Mouse (Mus musculus) ES-Bruce4 (cell line): ENCODE measurements at regions not wholly inside any gene's neighbourhood (a gene's known extent, or its start where the extent isn't known, plus 50 kb on each side); places are given as distances from the start of the nearest gene placed in this dataset.

Source experiments
- H3K27ac ChIP-seq: 2 replicates; pipeline ENCODE4 v1.5.1; 2012; ENCODE audit warnings: low read length, inconsistent platforms; ENCODE audit not compliant: insufficient read depth
- H3K27me3 ChIP-seq: 2 replicates; pipeline ENCODE4 v1.6.1; 2012; ENCODE audit warnings: mild to moderate bottlenecking, low read length, inconsistent platforms; ENCODE audit not compliant: control insufficient read depth, poor library complexity, insufficient read depth, severe bottlenecking
- H3K36me3 ChIP-seq: 2 replicates; pipeline ENCODE4 v1.6.1; 2012; ENCODE audit warnings: inconsistent platforms, mild to moderate bottlenecking, low read length, moderate library complexity; ENCODE audit not compliant: control insufficient read depth, poor library complexity, insufficient read depth, severe bottlenecking
- H3K4me1 ChIP-seq: one replicate; pipeline ENCODE4 v1.8.1; 2011; ENCODE audit warnings: low read length; ENCODE audit not compliant: control insufficient read depth, insufficient read depth
- H3K4me3 ChIP-seq: 2 replicates; pipeline ENCODE4 v1.5.1; 2011; ENCODE audit warnings: low read depth, mild to moderate bottlenecking, low read length
- H3K9ac ChIP-seq: 2 replicates; pipeline ENCODE4 v1.6.1; 2012; ENCODE audit warnings: low read depth, mild to moderate bottlenecking, inconsistent platforms; ENCODE audit not compliant: poor library complexity, severe bottlenecking
- H3K9me3 ChIP-seq: replicated peaks from 2 replicates; pipeline ENCODE4 v1.6.1; 2012; ENCODE audit warnings: mild to moderate bottlenecking, low read length, inconsistent platforms; ENCODE audit not compliant: control insufficient read depth, poor library complexity, insufficient read depth, severe bottlenecking
- CTCF ChIP-seq: IDR thresholded peaks from one replicate; pipeline ENCODE4 v1.8.1; 2011; ENCODE audit warnings: low read depth, low read length
- EP300 ChIP-seq: IDR thresholded peaks from 2 replicates; pipeline ENCODE4 v1.6.1; 2011; ENCODE audit warnings: low read depth, low read length; ENCODE audit not compliant: insufficient read depth
- POLR2A ChIP-seq: IDR thresholded peaks from one replicate; pipeline ENCODE4 v1.8.1; 2011; ENCODE audit warnings: low read length; ENCODE audit not compliant: insufficient read depth

DNA sequence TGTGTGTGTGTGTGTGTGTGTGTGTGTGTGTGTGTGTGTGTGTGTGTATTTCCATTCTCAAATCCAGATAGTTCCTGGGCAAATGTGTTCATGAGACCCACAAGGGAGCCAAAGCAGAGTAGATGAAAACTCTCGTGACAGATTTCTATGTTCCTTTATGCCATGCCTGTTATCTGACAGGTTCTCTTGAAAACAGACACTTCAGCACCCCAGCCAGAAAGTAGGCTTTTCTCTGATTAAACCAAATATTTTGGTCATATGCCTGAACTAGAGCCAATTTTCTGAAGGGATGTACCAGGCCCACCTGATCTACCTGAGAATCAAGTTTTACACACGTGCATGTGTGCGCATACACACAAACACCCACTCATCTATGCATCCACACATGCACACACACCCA is 95.5 kb downstream of the Psat1 start:
- H3K27ac ChIP-seq, result no peak overlapping the region
- H3K4me1 ChIP-seq, result no peaks in the 10 kb centered on the region
- H3K36me3 ChIP-seq, result no peaks in the 10 kb centered on the region
- TF ChIP-seq EP300 (no peak), POLR2A (no peak), CTCF (no peak)
- no peak overlapping the region for H3K4me3 ChIP-seq
- no peaks in the 10 kb centered on the region; the same call in 1 of the 2 replicates for H3K9me3 ChIP-seq
- H3K9ac ChIP-seq, result no peak overlapping the region
- H3K27me3 ChIP-seq, result no peaks in the 10 kb centered on the region

DNA sequence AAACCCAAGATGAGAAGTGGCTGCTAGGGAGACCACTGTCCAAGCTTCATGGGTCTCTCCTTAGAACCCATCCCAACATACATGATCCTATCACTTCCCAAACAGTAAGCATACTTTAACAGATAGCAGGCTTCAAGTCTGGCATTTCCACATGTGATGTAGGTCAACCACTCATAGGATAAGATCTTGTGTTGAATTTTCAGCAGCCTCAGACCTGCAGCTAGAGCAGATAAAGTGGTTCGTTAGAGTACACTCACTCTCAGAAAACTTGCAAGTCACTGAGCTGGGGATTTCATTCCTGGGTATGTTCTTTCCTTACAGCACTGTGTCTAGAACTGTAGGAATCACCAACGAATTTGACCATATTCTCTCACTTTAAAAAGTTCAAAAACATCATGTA is 96.4 kb downstream of the Psat1 start:
- no peak overlapping the region for H3K9ac ChIP-seq
- TF ChIP-seq CTCF, result no peak
- no peaks in the 10 kb centered on the region; the same call in 1 of the 2 replicates for H3K9me3 ChIP-seq
- H3K27ac ChIP-seq, result no peak overlapping the region
- H3K4me3 ChIP-seq, result no peak overlapping the region
- no peaks in the 10 kb centered on the region for H3K4me1 ChIP-seq
- H3K27me3 ChIP-seq, result no peaks in the 10 kb centered on the region
- no peaks in the 10 kb centered on the region for H3K36me3 ChIP-seq

DNA sequence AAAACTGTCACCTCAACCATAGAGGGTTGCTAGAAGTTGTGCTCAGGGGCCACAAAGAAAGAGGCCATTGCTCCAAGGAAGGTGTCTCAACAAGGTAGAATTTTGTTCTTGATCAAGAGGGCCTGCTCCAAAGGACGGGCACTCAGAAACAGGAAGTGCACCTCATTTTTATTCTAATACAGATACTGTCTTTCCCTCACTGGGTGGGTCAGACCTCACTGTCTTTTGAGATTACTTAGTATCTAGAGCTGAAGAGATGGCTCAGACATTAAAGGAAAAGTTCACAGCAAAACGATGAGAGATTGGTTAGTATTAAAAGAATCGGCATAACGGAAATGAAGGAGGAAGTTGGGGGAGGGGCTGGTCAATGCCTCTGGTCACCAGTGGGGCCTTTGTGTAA is 97.9 kb downstream of the Psat1 start:
- TF ChIP-seq CTCF (no peak), EP300 (no peak), POLR2A (no peak)
- H3K27ac ChIP-seq, result no peak overlapping the region
- no peak overlapping the region for H3K4me3 ChIP-seq

DNA sequence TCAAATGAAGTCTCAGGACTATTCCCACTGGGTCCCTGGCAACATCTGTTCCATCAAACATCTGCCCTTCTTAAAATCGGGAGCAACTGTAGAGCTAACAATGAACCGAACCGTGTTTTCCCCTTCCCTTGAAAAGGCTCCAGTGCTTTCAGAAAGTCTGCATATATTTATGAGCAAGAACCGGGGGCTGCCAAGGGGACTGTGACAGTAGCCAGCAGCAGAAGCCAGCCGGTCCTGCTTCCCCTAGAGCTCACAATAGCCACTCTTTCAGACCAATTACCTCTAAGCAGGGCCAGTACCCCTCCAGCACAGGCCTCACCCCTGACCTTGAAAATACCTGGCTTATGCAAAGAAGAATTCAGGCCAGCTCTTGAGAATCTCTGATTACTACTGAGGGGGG is 108.8 kb downstream of the Psat1 start:
- H3K9ac ChIP-seq, result no peak overlapping the region
- no peak overlapping the region for H3K27ac ChIP-seq
- H3K27me3 ChIP-seq, result no peaks in the 10 kb centered on the region
- H3K4me1 ChIP-seq, result no peaks in the 10 kb centered on the region
- peaks cover 12% of the 10 kb centered on the region for H3K9me3 ChIP-seq
- TF ChIP-seq POLR2A (no peak), EP300 (no peak), CTCF (no peak)
- no peaks in the 10 kb centered on the region for H3K36me3 ChIP-seq
- H3K4me3 ChIP-seq, result no peak overlapping the region

More for the DNA sequence above, 97.9 kb downstream of the Psat1 start:
- no peak overlapping the region for H3K9ac ChIP-seq
- no peaks in the 10 kb centered on the region for H3K4me1 ChIP-seq
- H3K9me3 ChIP-seq, result no peaks in the 10 kb centered on the region; the same call in 1 of the 2 replicates
- H3K27me3 ChIP-seq, result no peaks in the 10 kb centered on the region
- no peaks in the 10 kb centered on the region for H3K36me3 ChIP-seq

DNA sequence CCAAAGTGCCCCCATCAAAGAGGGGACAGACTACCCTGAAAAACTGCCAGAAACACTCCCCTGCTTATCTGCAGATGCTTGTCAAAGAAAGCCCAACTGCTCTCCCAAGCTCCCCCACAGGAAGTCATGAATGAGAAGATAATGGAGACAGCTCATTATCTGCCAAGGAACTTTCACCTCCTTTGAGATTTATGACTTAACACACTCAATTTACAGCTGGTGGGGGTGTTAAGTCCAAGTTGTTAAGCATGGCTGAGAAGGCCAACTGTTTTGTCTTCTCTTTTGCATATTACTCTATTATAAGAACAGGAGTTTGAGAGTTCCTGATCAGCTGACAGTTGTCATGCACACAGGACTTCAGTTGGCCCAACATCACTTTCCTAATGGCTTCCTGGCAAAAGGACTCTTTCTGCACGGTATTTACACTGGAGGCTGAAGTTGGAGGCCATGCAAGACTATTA is 109.4 kb downstream of the Psat1 start:
- H3K9ac ChIP-seq, result no peak overlapping the region
- H3K36me3 ChIP-seq, result no peaks in the 10 kb centered on the region
- TF ChIP-seq CTCF (no peak), EP300 (no peak), POLR2A (no peak)
- H3K4me3 ChIP-seq, result no peak overlapping the region
- H3K27me3 ChIP-seq, result no peaks in the 10 kb centered on the region
- no peaks in the 10 kb centered on the region for H3K4me1 ChIP-seq
- H3K27ac ChIP-seq, result no peak overlapping the region
- H3K9me3 ChIP-seq, result peaks cover 12% of the 10 kb centered on the region

DNA sequence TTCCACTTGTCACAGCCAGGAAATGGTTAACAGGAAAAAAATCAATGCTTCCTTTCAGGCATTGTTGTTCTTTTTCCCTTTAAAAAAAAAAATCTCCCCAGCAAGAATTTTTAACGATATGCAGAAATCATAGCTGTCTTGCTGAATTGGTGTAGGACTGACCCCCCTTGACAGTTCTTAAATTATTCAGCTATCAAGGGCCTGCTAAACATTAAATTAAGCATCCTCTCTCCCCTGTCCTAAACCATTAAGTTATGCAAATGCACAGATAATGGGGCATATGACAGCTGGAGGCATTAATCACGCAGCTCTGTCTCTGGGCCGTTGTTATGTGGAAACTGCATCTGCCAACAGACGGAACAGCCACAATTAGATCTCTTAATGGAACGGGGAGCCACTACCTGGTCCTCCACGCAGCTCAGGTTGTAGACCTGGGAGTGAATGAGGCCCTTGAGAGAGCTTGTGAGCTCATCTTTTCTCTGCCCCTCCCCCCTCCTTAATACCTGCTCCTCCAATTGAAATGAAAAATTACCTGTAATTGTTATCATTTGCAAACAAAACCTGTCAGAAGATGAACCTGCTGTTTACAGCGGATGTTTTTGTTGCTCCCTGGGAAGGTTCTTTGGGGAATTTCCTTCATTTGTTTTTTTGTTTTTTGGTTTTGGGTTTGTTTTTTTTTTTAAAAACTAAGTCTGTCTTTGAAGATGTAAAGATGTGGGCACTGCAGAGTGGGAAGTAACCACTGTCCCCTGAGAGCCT is 110.0 kb downstream of the Psat1 start:
- peaks cover 12% of the 10 kb centered on the region for H3K9me3 ChIP-seq
- no peaks in the 10 kb centered on the region for H3K4me1 ChIP-seq
- H3K27me3 ChIP-seq, result no peaks in the 10 kb centered on the region
- no peaks in the 10 kb centered on the region for H3K36me3 ChIP-seq
- H3K9ac ChIP-seq, result no peak overlapping the region
- TF ChIP-seq CTCF (no peak), POLR2A (no peak), EP300 (no peak)
- no peak overlapping the region for H3K27ac ChIP-seq
- H3K4me3 ChIP-seq, result no peak overlapping the region
